Mouse (Mus musculus) intestine, embryonic 14.5 days (tissue): Measurements from ENCODE around the gene Slc39a11. TPM values are rescaled to one million over a fixed set of nuclear protein-coding genes. Genes with fewer than 3 reads are reported as not detected.

Experiments used
- ATAC-seq: fragments of 200-750 bp; cut with Nextera tagmentation; replicated peaks from 2 replicates; pipeline ENCODE4 v1.8.0; 2017; ENCODE audit warnings: low read depth, moderate number of reproducible peaks, moderate TSS enrichment, moderate library complexity; ENCODE audit not compliant: low FRiP score, low TSS enrichment
- DNase-seq: peaks from one replicate; pipeline ENCODE4 v3.0.0-alpha.2; 2018; ENCODE audit warnings: low spot score
- H3K27ac ChIP-seq: fragments of 300-500 bp; sonication (generic); 2 replicates; pipeline ENCODE4 v1.5.1; 2014; ENCODE audit warnings: low read depth, mild to moderate bottlenecking, control low read depth
- H3K27me3 ChIP-seq: fragments of 300-500 bp; sonication (generic); replicated peaks from 2 replicates; pipeline ENCODE4 v1.6.1; 2014; ENCODE audit warnings: low read length, control low read depth; ENCODE audit not compliant: control insufficient read depth, insufficient read depth
- H3K36me3 ChIP-seq: fragments of 300-500 bp; sonication (generic); 2 replicates; pipeline ENCODE4 v1.6.1; 2014; ENCODE audit warnings: low read length, control low read depth; ENCODE audit not compliant: control insufficient read depth, insufficient read depth
- H3K4me1 ChIP-seq: fragments of 300-500 bp; sonication (generic); replicated peaks from 2 replicates; pipeline ENCODE4 v1.6.1; 2014; ENCODE audit warnings: low read length, control low read depth, mixed read lengths; ENCODE audit not compliant: control insufficient read depth, insufficient read depth
- H3K4me2 ChIP-seq: fragments of 300-500 bp; sonication (generic); 2 replicates; pipeline ENCODE4 v1.6.1; 2014; ENCODE audit warnings: low read length
- H3K4me3 ChIP-seq: fragments of 300-500 bp; sonication (generic); 2 replicates; pipeline ENCODE4 v1.5.1; 2014; ENCODE audit warnings: low read depth, low read length, control low read depth, mixed read lengths
- H3K9ac ChIP-seq: fragments of 300-500 bp; sonication (generic); 2 replicates; pipeline ENCODE4 v1.6.1; 2014; ENCODE audit warnings: mild to moderate bottlenecking, low read length
- H3K9me3 ChIP-seq: fragments of 300-500 bp; sonication (generic); 2 replicates; pipeline ENCODE4 v1.6.1; 2016; ENCODE audit warnings: low read length, control low read depth; ENCODE audit not compliant: control insufficient read depth
- WGBS: fragments of 180-500 bp; shearing (Covaris S2); extraction: QIAGEN DNeasy Blood & Tissue Kit; methylation state at CpG from one replicate; pipeline ENCODE4 v1.1.7; 2014; 5-methylcytosine and 5-hydroxymethylcytosine counted together
- polyA plus RNA-seq: library from polyadenylated mRNA; unstranded; fragments of >200 nt; fragmentation: Nextera tagmentation; extraction: Ambion mirVana; gene quantifications from 2 replicates; pipeline ENCODE4 v1.2.1, GENCODE M21; 2014

Slc39a11 gene
- polyA plus RNA-seq, 1 experiment from 2014 or later: 24.0 TPM

DNA sequence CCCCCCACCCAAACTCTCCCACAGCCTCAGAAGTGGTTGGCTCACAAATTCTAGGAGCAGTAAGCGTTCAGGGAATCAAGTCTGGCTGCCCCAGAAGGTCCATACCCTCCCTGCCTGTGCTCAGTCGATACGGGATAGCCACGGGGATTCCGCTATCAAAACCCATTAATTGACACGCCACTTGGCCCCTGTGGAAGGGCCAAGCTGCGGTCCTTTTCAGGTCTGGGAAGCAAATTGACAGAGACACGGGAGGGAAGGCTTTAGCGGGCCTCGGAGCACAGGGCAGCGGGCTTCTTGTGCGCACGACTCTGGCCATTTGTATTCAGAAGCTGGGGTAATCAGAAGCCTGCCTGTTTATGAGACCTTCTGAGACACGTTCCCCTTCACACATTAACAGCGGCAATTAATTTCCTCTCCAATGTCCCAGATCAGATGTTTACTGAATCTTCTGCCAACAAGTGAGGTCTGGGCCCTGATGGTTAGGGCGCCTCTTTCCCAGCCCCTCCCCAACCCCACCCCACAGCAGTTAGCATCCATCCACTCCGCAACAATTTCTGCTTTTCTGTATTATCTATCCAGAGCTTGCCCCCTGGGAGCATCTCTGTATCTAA lies 128.9 kb downstream of the Slc39a11 start:
- ATAC-seq (no peak), DNase-seq (no peak)
- Histone ChIP-seq H3K36me3 (no peaks in the 10 kb centered on the region), H3K27me3 (no peaks in the 10 kb centered on the region), H3K4me2 (no peak overlapping the region), H3K4me3 (no peak overlapping the region), H3K9me3 (no peaks in the 10 kb centered on the region), H3K4me1 (0 out of 2 replicates have a peak, but pooled peaks cover 3% of the 10 kb centered on the region), H3K9ac (no peak overlapping the region), H3K27ac (no peak overlapping the region)
- 66% methylated on average over 17 of the region's 17 CpGs for WGBS

DNA sequence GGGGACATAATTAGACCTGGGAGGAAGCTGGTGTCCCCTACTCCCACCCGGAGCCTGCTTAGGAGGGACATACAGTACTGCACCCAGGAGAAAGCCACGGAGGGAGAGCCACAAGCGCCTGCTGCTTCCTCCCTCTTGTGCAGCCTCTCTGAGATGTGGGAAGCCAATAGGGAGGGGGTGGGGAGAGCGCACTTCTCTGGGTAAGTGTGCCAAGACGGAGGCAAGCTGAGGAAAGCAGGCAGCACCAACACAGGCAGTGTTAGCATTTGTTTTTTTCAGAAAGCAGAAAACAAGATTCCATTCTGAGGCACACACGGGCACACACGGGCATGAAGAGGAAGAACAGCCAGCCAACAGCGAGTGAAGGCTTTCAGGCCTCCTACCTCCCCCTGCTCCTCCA lies 129.5 kb downstream of the Slc39a11 start:
- 0 out of 2 replicates have a peak, but pooled peaks cover 3% of the 10 kb centered on the region for H3K4me1 ChIP-seq
- H3K27ac ChIP-seq: no peak overlapping the region
- WGBS: 73% methylated on average over 8 of the region's 8 CpGs
- no peak for ATAC-seq
- no peaks in the 10 kb centered on the region for H3K9me3 ChIP-seq
- no peak overlapping the region for H3K9ac ChIP-seq
- H3K27me3 ChIP-seq: no peaks in the 10 kb centered on the region
- no peaks in the 10 kb centered on the region for H3K36me3 ChIP-seq
- DNase-seq: no peak
- H3K4me2 ChIP-seq: no peak overlapping the region
- no peak overlapping the region for H3K4me3 ChIP-seq

DNA sequence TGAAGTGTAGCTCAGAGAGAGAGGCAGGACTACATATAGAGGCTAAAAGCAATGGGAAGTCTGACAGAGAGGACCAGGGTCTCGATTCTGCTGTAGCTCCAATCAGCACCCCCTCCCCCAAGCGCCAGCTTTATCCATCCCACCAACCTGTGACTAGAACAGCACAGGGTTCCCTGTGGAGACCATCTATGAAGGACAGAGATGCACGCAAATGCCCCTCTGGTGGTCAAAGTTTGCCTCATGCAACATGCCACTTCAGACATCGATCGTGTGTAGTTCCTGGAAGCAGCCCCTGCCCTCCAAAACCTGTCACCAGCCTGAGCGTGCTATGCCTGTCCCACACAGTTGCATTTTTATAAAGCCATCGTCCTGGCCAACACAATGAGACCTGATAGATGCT lies 129.9 kb downstream of the Slc39a11 start:
- ATAC-seq: no peak
- 84% methylated on average over 7 of the region's 7 CpGs for WGBS

DNA sequence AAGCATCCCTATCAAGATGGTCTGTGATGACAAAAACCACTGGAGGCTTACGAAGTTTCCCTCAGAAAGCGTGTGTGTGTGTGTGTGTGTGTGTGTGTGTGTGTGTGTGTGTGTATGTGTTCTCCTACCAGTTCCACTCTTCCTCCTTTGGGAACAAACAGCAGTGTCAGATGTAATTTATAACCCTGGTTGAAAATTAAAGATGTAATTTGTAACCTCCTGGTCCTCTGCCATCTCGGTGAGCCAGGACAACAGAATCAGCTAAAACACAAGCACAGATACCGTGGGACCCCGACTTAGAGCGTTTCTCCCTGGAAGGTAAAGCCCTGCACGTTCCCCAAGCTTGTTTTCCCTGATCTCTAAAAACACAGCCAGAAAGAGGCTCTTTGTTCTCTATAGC lies 131.7 kb downstream of the Slc39a11 start:
- no peak overlapping the region for H3K4me3 ChIP-seq
- H3K9me3 ChIP-seq: no peaks in the 10 kb centered on the region
- no peak overlapping the region for H3K4me2 ChIP-seq
- no peak overlapping the region for H3K27ac ChIP-seq
- no peaks in the 10 kb centered on the region for H3K27me3 ChIP-seq
- no peak overlapping the region for H3K9ac ChIP-seq
- DNase-seq (no peak), ATAC-seq (no peak)
- WGBS: 71% methylated on average over 7 of the region's 7 CpGs
- 0 out of 2 replicates have a peak, but pooled peaks cover 3% of the 10 kb centered on the region for H3K4me1 ChIP-seq
- no peaks in the 10 kb centered on the region for H3K36me3 ChIP-seq

More for the DNA sequence above, 129.9 kb downstream of the Slc39a11 start:
- Histone ChIP-seq H3K36me3 (no peaks in the 10 kb centered on the region), H3K27me3 (no peaks in the 10 kb centered on the region), H3K9me3 (no peaks in the 10 kb centered on the region), H3K4me3 (no peak overlapping the region), H3K27ac (no peak overlapping the region), H3K4me1 (0 out of 2 replicates have a peak, but pooled peaks cover 3% of the 10 kb centered on the region), H3K9ac (no peak overlapping the region), H3K4me2 (no peak overlapping the region)
- no peak for DNase-seq

DNA sequence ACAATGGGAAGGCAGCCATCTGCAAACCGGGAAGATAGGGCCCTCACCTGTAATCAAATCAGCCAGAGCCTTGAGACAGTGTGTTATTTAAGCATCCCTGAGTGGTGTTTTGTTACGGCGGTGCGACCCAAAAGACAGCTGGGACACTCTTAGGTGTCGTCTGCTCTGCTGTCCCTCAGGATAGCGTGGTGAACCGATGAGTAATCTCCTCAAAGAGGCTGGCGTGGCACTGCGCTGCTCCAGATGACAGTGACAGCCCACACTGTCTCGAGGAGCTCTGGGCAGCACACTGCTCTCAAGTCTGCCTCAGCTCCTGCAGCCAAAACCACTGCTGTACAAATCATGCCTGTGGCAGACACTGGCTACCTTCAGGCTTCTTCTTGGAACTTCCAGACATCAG lies 133.7 kb downstream of the Slc39a11 start:
- no peaks in the 10 kb centered on the region for H3K36me3 ChIP-seq
- 78% methylated on average over 10 of the region's 10 CpGs for WGBS
- no peaks in the 10 kb centered on the region for H3K27me3 ChIP-seq
- DNase-seq: no peak
- H3K4me1 ChIP-seq: 0 out of 2 replicates have a peak, but pooled peaks cover 3% of the 10 kb centered on the region
- no peak overlapping the region for H3K4me2 ChIP-seq
- no peak for ATAC-seq
- H3K9ac ChIP-seq: no peak overlapping the region
- H3K27ac ChIP-seq: no peak overlapping the region
- H3K9me3 ChIP-seq: no peaks in the 10 kb centered on the region
- H3K4me3 ChIP-seq: no peak overlapping the region

DNA sequence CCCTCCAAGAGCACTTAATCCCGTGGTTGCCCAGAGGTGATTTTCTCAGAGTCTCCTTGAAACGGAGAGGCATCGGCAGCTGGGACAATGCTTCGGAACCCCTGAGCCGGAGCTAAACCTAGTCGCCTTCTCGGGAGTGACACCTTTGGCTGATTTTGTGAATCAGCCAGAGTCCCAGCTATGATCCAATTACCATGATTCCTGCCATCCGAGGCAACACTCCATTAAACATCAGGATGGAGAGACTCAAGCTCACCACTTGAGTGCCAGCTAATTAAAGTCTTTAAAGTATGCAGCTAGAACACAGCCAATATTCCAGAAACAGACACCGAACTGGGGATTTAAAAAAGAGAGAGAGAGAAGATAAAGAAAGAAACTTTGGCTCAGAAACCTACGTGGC lies 136.9 kb downstream of the Slc39a11 start:
- no peaks in the 10 kb centered on the region for H3K9me3 ChIP-seq
- no peaks in the 10 kb centered on the region for H3K27me3 ChIP-seq
- WGBS: 90% methylated on average over 10 of the region's 10 CpGs
- no peak overlapping the region for H3K4me3 ChIP-seq
- H3K4me2 ChIP-seq: no peak overlapping the region
- ATAC-seq (no peak), DNase-seq (no peak)
- no peak overlapping the region for H3K27ac ChIP-seq
- H3K4me1 ChIP-seq: no peaks in the 10 kb centered on the region
- H3K36me3 ChIP-seq: no peaks in the 10 kb centered on the region
- no peak overlapping the region for H3K9ac ChIP-seq

DNA sequence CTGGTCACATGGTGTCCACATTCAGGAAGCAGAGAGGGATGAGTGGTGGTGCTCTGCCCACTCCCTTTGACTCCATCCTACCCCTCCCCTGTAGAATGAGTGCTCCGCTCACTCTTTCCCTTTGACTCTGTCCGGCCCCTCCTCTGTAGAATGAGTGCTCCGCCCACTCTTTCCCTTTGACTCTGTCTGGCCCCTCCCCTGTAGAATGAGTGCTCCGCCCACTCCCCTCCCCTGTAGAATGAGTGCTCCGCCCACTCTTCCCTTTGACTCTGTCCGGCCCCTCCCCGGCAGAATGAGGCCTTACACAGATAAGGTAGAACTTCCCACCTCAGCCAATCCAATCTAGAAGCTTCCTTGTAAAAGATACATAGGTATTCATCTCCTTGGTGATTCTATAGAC lies 137.7 kb downstream of the Slc39a11 start:
- WGBS: 85% methylated on average over 7 of the region's 7 CpGs
- DNase-seq (no peak), ATAC-seq (no peak)
- no peaks in the 10 kb centered on the region for H3K36me3 ChIP-seq
- no peak overlapping the region for H3K4me2 ChIP-seq
- H3K4me1 ChIP-seq: no peaks in the 10 kb centered on the region
- no peak overlapping the region for H3K4me3 ChIP-seq
- no peak overlapping the region for H3K9ac ChIP-seq
- no peaks in the 10 kb centered on the region for H3K9me3 ChIP-seq
- no peak overlapping the region for H3K27ac ChIP-seq
- H3K27me3 ChIP-seq: no peaks in the 10 kb centered on the region

DNA sequence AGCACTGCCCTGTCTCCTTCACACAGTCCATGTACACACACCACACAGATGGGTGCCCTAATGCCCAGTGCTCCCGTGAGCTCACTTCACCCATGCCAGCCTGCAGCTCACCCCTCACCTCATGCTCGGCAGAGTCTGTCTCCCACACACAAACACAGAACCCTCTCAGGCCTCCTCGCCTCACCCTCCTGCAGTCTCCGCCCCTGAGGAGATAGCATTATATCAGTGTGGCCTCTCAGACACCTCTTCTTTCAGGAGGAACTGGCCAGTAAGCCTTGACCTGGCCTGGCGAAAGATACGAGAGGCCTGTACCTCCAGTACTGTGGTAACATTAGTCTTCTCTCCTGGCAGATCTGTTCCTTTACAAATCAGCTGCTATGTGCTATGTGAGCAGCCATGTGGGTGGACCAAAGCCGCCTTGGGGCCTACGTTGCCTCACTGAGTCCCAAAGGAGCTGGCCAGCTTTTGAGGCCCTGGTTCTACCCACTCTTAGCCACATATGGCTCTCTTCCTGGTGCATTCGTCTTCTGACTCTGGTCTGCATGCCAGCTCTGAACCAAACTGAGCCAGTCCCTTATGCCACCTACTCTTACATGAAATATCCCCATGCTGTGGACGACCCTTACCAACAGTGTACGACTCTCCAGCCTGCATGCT lies 138.8 kb downstream of the Slc39a11 start:
- ATAC-seq: no peak

DNA sequence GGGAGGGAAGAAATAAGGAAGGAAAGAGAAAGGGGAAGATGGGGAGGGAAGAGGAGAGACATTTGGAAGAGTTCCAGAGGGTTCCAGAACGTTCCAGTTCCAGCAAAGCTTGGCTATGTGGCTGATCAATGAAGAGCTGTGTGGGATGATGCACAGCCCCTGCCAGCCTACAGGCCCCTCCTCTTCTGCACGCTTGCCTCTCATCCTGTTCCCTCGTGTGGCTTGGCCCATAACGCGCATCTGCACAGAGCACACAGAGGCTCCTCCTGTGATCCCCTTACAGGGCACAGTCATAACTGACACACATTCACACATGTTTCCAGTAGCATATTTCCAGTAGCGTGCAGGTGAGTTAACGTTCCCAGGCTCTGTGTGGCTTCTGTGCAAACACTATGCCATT lies 139.6 kb downstream of the Slc39a11 start:
- Histone ChIP-seq H3K36me3 (no peaks in the 10 kb centered on the region), H3K9ac (no peak overlapping the region), H3K9me3 (no peaks in the 10 kb centered on the region), H3K4me2 (no peak overlapping the region), H3K27me3 (no peaks in the 10 kb centered on the region), H3K4me3 (no peak overlapping the region), H3K4me1 (no peaks in the 10 kb centered on the region), H3K27ac (no peak overlapping the region)
- no peak for ATAC-seq
- 70% methylated on average over 7 of the region's 7 CpGs for WGBS
- no peak for DNase-seq

More for the DNA sequence above, 138.8 kb downstream of the Slc39a11 start:
- Histone ChIP-seq H3K4me1 (no peaks in the 10 kb centered on the region), H3K36me3 (no peaks in the 10 kb centered on the region), H3K4me2 (no peak overlapping the region), H3K4me3 (no peak overlapping the region), H3K9ac (no peak overlapping the region), H3K9me3 (no peaks in the 10 kb centered on the region), H3K27ac (no peak overlapping the region), H3K27me3 (no peaks in the 10 kb centered on the region)
- DNase-seq: no peak
- 72% methylated on average over 11 of the region's 11 CpGs for WGBS
